Comparison of ENCODE assay signal across 19 mouse cellular contexts in genomic region chr3:138955220-138955619, GRCm38 (mm10).
DNase-seq lines count a peak whose midpoint lies in the region; ATAC-seq and TF ChIP-seq lines count a peak whose summit lies in the region.
"Had no signal": no experiment of that assay in that cellular context is flagged by ENCODE, and none has a peak within 500 bp of the region (broad histone marks: within the 10 kb centered on the region; RNA-seq: fewer than 3 reads in every experiment).

No protein-coding gene starts in this region.

- H3K27ac ChIP-seq in midbrain, embryonic 11.5 days (ENCODE audit: low read depth, low read length) = no peak overlapping the region
- H3K27ac ChIP-seq in midbrain, embryonic 15.5 days = no peak overlapping the region

- no peaks in the 10 kb centered on the region for H3K9me3 ChIP-seq in midbrain, embryonic 11.5 days (ENCODE audit: control insufficient read depth, low read length)
- no peaks in the 10 kb centered on the region for H3K9me3 ChIP-seq in midbrain, embryonic 15.5 days
- H3K9me3 ChIP-seq: G1E had no signal

- POLR2A ChIA-PET in Patski (lab: Charles Lee) = interaction anchor here (0.7 kb wide), 1 partner anchor 109 kb away, joined by 3 read pairs; no protein-coding TSS in a partner anchor

- TF ChIP-seq CTCF in Patski (IDR thresholded peaks at IDR 0.05) = no peak

- WGBS in midbrain, embryonic 11.5 days = 94% methylated on average over 7 of the region's 7 CpGs
- WGBS in midbrain, embryonic 15.5 days = 91% methylated on average over 7 of the region's 7 CpGs

- no peak overlapping the region for H3K9ac ChIP-seq in midbrain, embryonic 11.5 days (ENCODE audit: low read length)
- no peak overlapping the region for H3K9ac ChIP-seq in midbrain, embryonic 15.5 days

- peak; percentile 23 for DNase-seq in midbrain, embryonic 11.5 days (ENCODE audit: low spot score, missing footprints)
- peak; percentile 50 for DNase-seq in Patski (ENCODE audit: low read depth, low spot score)
- no peak for DNase-seq in cerebellum, postnatal 14 days
- DNase-seq: adrenal gland, adult 2 months; adrenal gland, adult 8-10 months; adrenal gland, postnatal 10 days; adrenal gland, postnatal 14 days; adrenal gland, postnatal 25 days; adrenal gland, postnatal 36 days; B cell, adult 2 months; cerebellum, adult 11 months; cerebellum, adult 11-12 months; cerebellum, adult 18-20 months; cerebellum, adult 2 months had no signal

- no peak overlapping the region for H3K4me2 ChIP-seq in midbrain, embryonic 11.5 days
- H3K4me2 ChIP-seq in midbrain, embryonic 15.5 days = no peak overlapping the region

- H3K4me1 ChIP-seq in midbrain, embryonic 11.5 days (ENCODE audit: control insufficient read depth, insufficient read depth, low read length) = no peaks in the 10 kb centered on the region
- H3K4me1 ChIP-seq in midbrain, embryonic 15.5 days = no peaks in the 10 kb centered on the region

- no peak overlapping the region for H3K4me3 ChIP-seq in midbrain, embryonic 11.5 days (ENCODE audit: low read depth, low read length)
- H3K4me3 ChIP-seq in midbrain, embryonic 15.5 days = no peak overlapping the region

- CTCF ChIA-PET in Patski (lab: Charles Lee) = interaction anchor here (2.7 kb wide), 1 partner anchor 12 kb away, joined by 11 read pairs; no protein-coding TSS in a partner anchor

- H3K27me3 ChIP-seq in midbrain, embryonic 11.5 days (ENCODE audit: control insufficient read depth, insufficient read depth, low read length) = no peaks in the 10 kb centered on the region
- no peaks in the 10 kb centered on the region for H3K27me3 ChIP-seq in midbrain, embryonic 15.5 days (replicated peaks)
- H3K27me3 ChIP-seq in Patski = no peaks in the 10 kb centered on the region
- H3K27me3 ChIP-seq: CH12.LX had no signal

- in situ Hi-C loops in Patski (cut with MboI; ENCODE audit: low pct_unique_long_range_greater_than_20kb) = no loop called here

- peaks cover 6% of the 10 kb centered on the region for H3K36me3 ChIP-seq in midbrain, embryonic 11.5 days (ENCODE audit: control insufficient read depth, insufficient read depth, low read length)
- H3K36me3 ChIP-seq in midbrain, embryonic 15.5 days (replicated peaks) = peaks cover 24% of the 10 kb centered on the region

- no peak for ATAC-seq in midbrain, embryonic 11.5 days (ENCODE audit: low FRiP score)
- ATAC-seq in midbrain, embryonic 15.5 days (replicated peaks) = no peak
- ATAC-seq in Patski = peak; percentile 62
- ATAC-seq: activated CD4-positive, CD25-positive, alpha-beta regulatory T cell, adult 4 months; CD4-positive, CD25-positive, alpha-beta regulatory T cell, adult 4 months had no signal

Comparison
In these comparisons a context has a peak if more than half of its experiments do, and no peak if none do; other contexts are left out.
1. DNase-seq: peak in midbrain, embryonic 11.5 days (single experiment) and Patski (single experiment); none in cerebellum, postnatal 14 days (0 of 2).